Mouse (Mus musculus) 3T3-L1 (cell line): Measurements from ENCODE around the gene Ugt1a10.
"Not testable (repeated sequence)": the region's sequence is repeated elsewhere in the genome, so short reads cannot be mapped to it uniquely, and the experiment has no call there.

Source experiments
- DNase-seq: peaks from one replicate; pipeline ENCODE4 v3.0.0-alpha.2; 2015; ENCODE audit warnings: low read depth, low spot score

The Ugt1a10 gene

GRCm38 (mm10) chr1:88215466-88216380 lies 160.5 kb downstream of the Ugt1a10 start:
- DNase-seq: peak; percentile 4

- no peak for DNase-seq
Observed at GRCm38 (mm10) chr1:88216551-88216950, 161.4 kb downstream of the Ugt1a10 start.

- peak; percentile 11 for DNase-seq
Observed at GRCm38 (mm10) chr1:88217144-88217543, 162.0 kb downstream of the Ugt1a10 start.

- DNase-seq: peak; percentile 3
Observed at GRCm38 (mm10) chr1:88217576-88217975, 162.4 kb downstream of the Ugt1a10 start.

- DNase-seq: no peak
Observed at GRCm38 (mm10) chr1:88218051-88218450, 162.9 kb downstream of the Ugt1a10 start.

GRCm38 (mm10) chr1:88218591-88218990 lies 163.4 kb downstream of the Ugt1a10 start:
- no peak for DNase-seq

- no peak for DNase-seq
Observed at GRCm38 (mm10) chr1:88219054-88219453, 163.9 kb downstream of the Ugt1a10 start.

- DNase-seq: no peak
Observed at GRCm38 (mm10) chr1:88220336-88220735, 165.1 kb downstream of the Ugt1a10 start.

- no peak for DNase-seq
Observed at GRCm38 (mm10) chr1:88222216-88222615, 167.0 kb downstream of the Ugt1a10 start.

- not testable (repeated sequence) for DNase-seq
Observed at GRCm38 (mm10) chr1:88223011-88223515, 167.9 kb downstream of the Ugt1a10 start.

GRCm38 (mm10) chr1:88223591-88223990 lies 168.4 kb downstream of the Ugt1a10 start:
- no peak for DNase-seq

GRCm38 (mm10) chr1:88224029-88224776 lies 169.0 kb downstream of the Ugt1a10 start:
- DNase-seq: no peak

GRCm38 (mm10) chr1:88225301-88225700 lies 170.1 kb downstream of the Ugt1a10 start:
- not testable (repeated sequence) for DNase-seq

GRCm38 (mm10) chr1:88225741-88226140 lies 170.6 kb downstream of the Ugt1a10 start:
- DNase-seq: no peak

GRCm38 (mm10) chr1:88226670-88227379 lies 171.6 kb downstream of the Ugt1a10 start, which contains the start of gene Mroh2a:
Gene Mroh2a, plus strand, starts transcription at chr1:88226986.
- DNase-seq: no peak

- no peak for DNase-seq
Observed at GRCm38 (mm10) chr1:88227482-88227881, 172.3 kb downstream of the Ugt1a10 start.

- no peak for DNase-seq
Observed at GRCm38 (mm10) chr1:88228121-88228520, 172.9 kb downstream of the Ugt1a10 start.

GRCm38 (mm10) chr1:88229566-88229965 lies 174.4 kb downstream of the Ugt1a10 start:
- no peak for DNase-seq

- DNase-seq: no peak
Observed at GRCm38 (mm10) chr1:88229986-88230385, 174.8 kb downstream of the Ugt1a10 start.

GRCm38 (mm10) chr1:88230421-88230820 lies 175.2 kb downstream of the Ugt1a10 start:
- no peak for DNase-seq

GRCm38 (mm10) chr1:88230981-88231802 lies 176.0 kb downstream of the Ugt1a10 start:
- no peak for DNase-seq
